In genomic region chr7:16119569-16120261, GRCm38 (mm10) we compare ENCODE assay signal across 7 mouse cellular contexts. TPM values are rescaled to one million over a fixed set of nuclear protein-coding genes. Genes with fewer than 3 reads are reported as not detected.
DNase-seq lines count a peak whose midpoint lies in the region; ATAC-seq lines count a peak whose summit lies in the region.

TSS of gene Kptn (plus strand) at chr7:16119895.

- DNase-seq in adrenal gland, postnatal 25 days: peak; percentile 89
- DNase-seq in heart, adult 11 months: peak; percentile 99
- peak; percentile 94 for DNase-seq in kidney, adult 18-20 months
- DNase-seq in limb, embryonic 11.5 days (ENCODE audit: low spot score): peak; percentile 95
- DNase-seq in midbrain, embryonic 14.5 days: peak; percentile 96
- DNase-seq in spleen, adult 18-20 months: peak; percentile 75 to 86

- ATAC-seq in embryonic facial prominence, embryonic 12.5 days (ENCODE audit: insufficient number of reproducible peaks, insufficient read depth, low FRiP score, low TSS enrichment): peak; percentile 78
- ATAC-seq in limb, embryonic 11.5 days (ENCODE audit: insufficient number of reproducible peaks, low FRiP score, low TSS enrichment, low read depth): peak; percentile 84
- peak; percentile 85 for ATAC-seq in midbrain, embryonic 14.5 days (ENCODE audit: low FRiP score, low TSS enrichment)

- 0 out of 2 replicates have a peak, but pooled peaks cover 4% of the 10 kb centered on the region for H3K4me1 ChIP-seq in embryonic facial prominence, embryonic 12.5 days
- no peaks in the 10 kb centered on the region for H3K4me1 ChIP-seq in limb, embryonic 11.5 days (ENCODE audit: control insufficient read depth, insufficient read depth, low read length)
- H3K4me1 ChIP-seq in midbrain, embryonic 14.5 days (ENCODE audit: control insufficient read depth, insufficient read depth, low read length): peaks cover 6% of the 10 kb centered on the region

- no peaks in the 10 kb centered on the region for H3K27me3 ChIP-seq in embryonic facial prominence, embryonic 12.5 days
- H3K27me3 ChIP-seq in limb, embryonic 11.5 days (ENCODE audit: control insufficient read depth, insufficient read depth, low read length): no peaks in the 10 kb centered on the region
- H3K27me3 ChIP-seq in midbrain, embryonic 14.5 days (ENCODE audit: control insufficient read depth, insufficient read depth, low read length): no peaks in the 10 kb centered on the region

- WGBS in embryonic facial prominence, embryonic 12.5 days: 2% methylated on average over 33 of the region's 33 CpGs
- 2% methylated on average over 33 of the region's 33 CpGs for WGBS in limb, embryonic 11.5 days
- under 1% methylated on average over 33 of the region's 33 CpGs for WGBS in midbrain, embryonic 14.5 days

- H3K9me3 ChIP-seq in embryonic facial prominence, embryonic 12.5 days: no peaks in the 10 kb centered on the region
- H3K9me3 ChIP-seq in limb, embryonic 11.5 days (ENCODE audit: control insufficient read depth, low read length): no peaks in the 10 kb centered on the region
- no peaks in the 10 kb centered on the region for H3K9me3 ChIP-seq in midbrain, embryonic 14.5 days (ENCODE audit: control insufficient read depth, low read length)

- H3K4me3 ChIP-seq in embryonic facial prominence, embryonic 12.5 days: peak within 1 kb of the TSS; percentile 64
- H3K4me3 ChIP-seq in limb, embryonic 11.5 days (ENCODE audit: low read depth, low read length): peak within 1 kb of the TSS; percentile 67
- peak within 1 kb of the TSS; percentile 67 for H3K4me3 ChIP-seq in midbrain, embryonic 14.5 days (replicated peaks; ENCODE audit: low read depth, low read length)

- peak within 1 kb of the TSS; percentile 53 for H3K4me2 ChIP-seq in embryonic facial prominence, embryonic 12.5 days (replicated peaks)
- H3K4me2 ChIP-seq in limb, embryonic 11.5 days (ENCODE audit: low read depth, severe bottlenecking): peak within 1 kb of the TSS; percentile 62
- peak within 1 kb of the TSS; percentile 59 for H3K4me2 ChIP-seq in midbrain, embryonic 14.5 days (ENCODE audit: low read length)

- H3K27ac ChIP-seq in embryonic facial prominence, embryonic 12.5 days: peak within 1 kb of the TSS; percentile 69
- peak within 1 kb of the TSS; percentile 72 for H3K27ac ChIP-seq in limb, embryonic 11.5 days (replicated peaks; ENCODE audit: low read depth, low read length)
- H3K27ac ChIP-seq in midbrain, embryonic 14.5 days (replicated peaks; ENCODE audit: low read depth, low read length): peak within 1 kb of the TSS; percentile 95

- H3K9ac ChIP-seq in embryonic facial prominence, embryonic 12.5 days: peak within 1 kb of the TSS; percentile 62
- peak within 1 kb of the TSS; percentile 86 for H3K9ac ChIP-seq in limb, embryonic 11.5 days (ENCODE audit: low read length)
- H3K9ac ChIP-seq in midbrain, embryonic 14.5 days (replicated peaks; ENCODE audit: low read length): peak within 1 kb of the TSS; percentile 79

- H3K36me3 ChIP-seq in embryonic facial prominence, embryonic 12.5 days: peaks cover 29% of the 10 kb centered on the region
- H3K36me3 ChIP-seq in limb, embryonic 11.5 days (ENCODE audit: control insufficient read depth, insufficient read depth, low read length): peaks cover 17% of the 10 kb centered on the region; the same call in 1 of the 2 replicates
- H3K36me3 ChIP-seq in midbrain, embryonic 14.5 days (ENCODE audit: control insufficient read depth, insufficient read depth, low read length): peaks cover 40% of the 10 kb centered on the region

RNA-seq across cellular contexts. Expression of gene Kptn, which starts in this region (rescaled TPM):
- total RNA-seq in adrenal gland, postnatal 25 days (2021): 20.4 and 26.7 TPM in 2 replicates
- 38.7 and 41.4 TPM in 2 replicates for polyA plus RNA-seq in embryonic facial prominence, embryonic 12.5 days (2016; fragmentation: Nextera tagmentation; extraction: Ambion mirVana)
- polyA plus RNA-seq in limb, embryonic 11.5 days (2014; fragmentation: Nextera tagmentation; extraction: Ambion mirVana): 22.5 and 23.5 TPM in 2 replicates
- 33.1 and 40.5 TPM in 2 replicates for polyA plus RNA-seq in midbrain, embryonic 14.5 days (2014; fragmentation: Nextera tagmentation; extraction: Ambion mirVana)

Comparison
In these comparisons a context has a peak if more than half of its experiments do, and no peak if none do; other contexts are left out.
1. Peak in every context shown above with its lines: DNase-seq, ATAC-seq, H3K4me3 ChIP-seq and H3K27ac ChIP-seq.